Mouse (Mus musculus) kidney, adult 2 months (tissue): ENCODE results near the gene Prkrip1. TPM values are rescaled to one million over a fixed set of nuclear protein-coding genes. Genes with fewer than 3 reads are reported as not detected.
A peak's percentile ranks its signal among the peaks of the same experiment; 100 is the strongest.

Experiments used
- DNase-seq: peaks from one replicate; pipeline ENCODE4 v3.0.0; 2021
- H3K27ac ChIP-seq: fragments of 200-500 bp; 2 replicates; pipeline ENCODE4 v1.5.1; 2012; ENCODE audit warnings: low read depth, low read length, control low read depth, inconsistent platforms; ENCODE audit not compliant: insufficient read depth
- H3K27me3 ChIP-seq: fragments of 200-500 bp; replicated peaks from 2 replicates; pipeline ENCODE4 v1.6.1; 2012; ENCODE audit warnings: mild to moderate bottlenecking, moderate library complexity, low read length, inconsistent platforms; ENCODE audit not compliant: control insufficient read depth, insufficient read depth
- H3K36me3 ChIP-seq: fragments of 200-500 bp; 2 replicates; pipeline ENCODE4 v1.6.1; 2012; ENCODE audit warnings: mild to moderate bottlenecking, moderate library complexity, low read length, inconsistent platforms; ENCODE audit not compliant: control insufficient read depth, insufficient read depth
- H3K4me1 ChIP-seq: fragments of 200-500 bp; 2 replicates; pipeline ENCODE4 v1.6.1; 2011; ENCODE audit warnings: low read length; ENCODE audit not compliant: control insufficient read depth, insufficient read depth
- H3K4me3 ChIP-seq: fragments of 200-500 bp; 2 replicates; pipeline ENCODE4 v1.5.1; 2011; ENCODE audit warnings: mild to moderate bottlenecking, low read depth, low read length, control low read depth; ENCODE audit not compliant: insufficient read depth
- CTCF ChIP-seq: fragments of 200-500 bp; conservative IDR thresholded peaks from 2 replicates; pipeline ENCODE4 v1.5.1; 2011; ENCODE audit warnings: low read depth, mild to moderate bottlenecking, control low read depth, low read length, moderate library complexity, mixed read lengths; ENCODE audit not compliant: insufficient read depth, insufficient read length
- POLR2A ChIP-seq: fragments of 200-500 bp; IDR thresholded peaks from one replicate; pipeline ENCODE4 v1.6.1; 2011; ENCODE audit warnings: low read depth, low read length, control low read depth
- WGBS: fragments of 180-500 bp; shearing (Covaris S2); methylation state at CpG from one replicate; pipeline ENCODE4 v1.1.7; 2018; 5-methylcytosine and 5-hydroxymethylcytosine counted together
- polyA plus RNA-seq: library from polyadenylated mRNA; depleted of rRNA; stranded (reverse); fragments of >200 nt; gene quantifications from 2 replicates; pipeline ENCODE4 v1.2.3, GENCODE M21; 2012; rRNA removed

Gene Prkrip1
- polyA plus RNA-seq: 9.0 and 14.1 TPM in 2 replicates

GRCm38 (mm10) chr5:136198474-136199391, at the start of gene Prkrip1:
Gene Prkrip1, minus strand, starts transcription at chr5:136198963.
- no peaks in the 10 kb centered on the region for H3K27me3 ChIP-seq
- H3K4me3 ChIP-seq: peak within 1 kb of the TSS; percentile 94
- no peaks in the 10 kb centered on the region; the same call in 1 of the 2 replicates for H3K36me3 ChIP-seq
- under 1% methylated on average over 62 of the region's 62 CpGs for WGBS
- peak; percentile 96 for DNase-seq
- H3K27ac ChIP-seq: peak within 1 kb of the TSS; percentile 67
- TF ChIP-seq CTCF (no peak), POLR2A (no peak)
- H3K4me1 ChIP-seq: peaks cover 7% of the 10 kb centered on the region; the same call in 1 of the 2 replicates

GRCm38 (mm10) chr5:136248441-136248840, 49.7 kb upstream of the Prkrip1 start:
- H3K27ac ChIP-seq: no peak overlapping the region
- no peaks in the 10 kb centered on the region for H3K27me3 ChIP-seq
- H3K4me1 ChIP-seq: no peaks in the 10 kb centered on the region
- no peak overlapping the region for H3K4me3 ChIP-seq
- TF ChIP-seq CTCF: no peak
- no peak for TF ChIP-seq POLR2A
- 76% methylated on average over 6 of the region's 6 CpGs for WGBS
- H3K36me3 ChIP-seq: no peaks in the 10 kb centered on the region
- DNase-seq: no peak

DNA sequence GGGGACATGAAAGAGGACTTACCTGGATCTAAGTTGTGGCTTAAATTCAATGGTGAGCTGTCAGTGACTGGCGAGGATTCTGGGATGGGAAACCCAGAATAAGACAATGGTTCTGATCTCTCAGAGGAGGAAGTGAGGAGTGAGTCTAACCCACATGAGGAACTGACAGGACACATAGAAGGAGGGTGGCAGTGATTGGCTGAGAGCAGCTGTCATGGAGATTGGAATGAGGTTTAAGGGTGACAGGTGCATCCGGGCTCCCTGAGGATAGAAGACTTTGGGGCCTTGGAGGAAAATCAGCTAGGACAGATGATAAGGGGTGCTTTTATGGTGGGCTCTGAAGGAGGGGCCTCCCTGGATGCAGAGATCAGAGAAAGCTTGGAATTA, 47.7 kb upstream of the Prkrip1 start, which contains the start of gene Sh2b2:
Gene Sh2b2 (minus strand): TSS at position 105 of the 387 bp plus-strand sequence.
- WGBS: 92% methylated on average over 2 of the region's 2 CpGs
- Histone ChIP-seq H3K4me3 (peak within 1 kb of the TSS; percentile 6; the same call in 1 of the 2 replicates), H3K27me3 (no peaks in the 10 kb centered on the region), H3K36me3 (no peaks in the 10 kb centered on the region), H3K27ac (0 out of 2 replicates have a peak within 1 kb of the TSS, but pooled peaks have one; percentile 35), H3K4me1 (no peaks in the 10 kb centered on the region)
- DNase-seq: no peak
- TF ChIP-seq POLR2A (no peak), CTCF (no peak)

GRCm38 (mm10) chr5:136245541-136246451, 47.0 kb upstream of the Prkrip1 start:
- DNase-seq: no peak
- TF ChIP-seq POLR2A: no peak
- TF ChIP-seq CTCF: no peak
- Histone ChIP-seq H3K36me3 (no peaks in the 10 kb centered on the region), H3K4me1 (no peaks in the 10 kb centered on the region), H3K27ac (0 out of 2 replicates have a peak overlapping the region, but pooled peaks have one; percentile 35), H3K4me3 (peak overlapping the region; percentile 6; the same call in 1 of the 2 replicates), H3K27me3 (no peaks in the 10 kb centered on the region)
- 32% methylated on average over 15 of the region's 15 CpGs for WGBS

GRCm38 (mm10) chr5:136244762-136245540, 46.2 kb upstream of the Prkrip1 start:
- Histone ChIP-seq H3K27ac (peak overlapping the region; percentile 65; the same call in 1 of the 2 replicates), H3K4me1 (no peaks in the 10 kb centered on the region), H3K36me3 (no peaks in the 10 kb centered on the region), H3K4me3 (peak overlapping the region; percentile 72), H3K27me3 (no peaks in the 10 kb centered on the region)
- peak; percentile 81 for DNase-seq
- WGBS: 2% methylated on average over 50 of the region's 57 CpGs
- TF ChIP-seq POLR2A (no peak), CTCF (0 out of 2 replicates have a peak, but pooled peaks have one; percentile 0)
